Mouse (Mus musculus): ENCODE measurements around the gene Ciapin1.

DNA sequence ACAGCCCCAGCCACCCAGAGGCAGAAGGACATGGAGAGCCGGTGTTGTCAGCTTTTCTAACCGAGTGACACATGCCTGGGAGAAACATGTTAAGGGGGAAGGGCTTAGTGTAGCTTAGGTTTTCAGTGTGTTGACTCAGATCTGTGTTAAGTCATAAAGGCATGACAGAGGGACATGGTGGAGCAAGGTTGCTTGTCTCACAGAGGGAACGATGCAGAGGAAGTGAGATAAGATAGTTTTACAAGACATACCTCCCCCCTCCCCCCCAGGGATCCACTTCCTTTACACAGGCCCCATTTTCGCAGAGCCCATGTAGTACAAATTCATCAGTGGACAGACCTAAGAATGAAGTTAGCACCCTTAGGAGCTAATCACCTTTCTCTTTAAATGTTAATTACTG is 35.8 kb downstream of the Ciapin1 start:
- TF ChIP-seq GATA1 (IDR thresholded peaks at IDR 0.05; ENCODE audit: low read length): no peak
- no peak for TF ChIP-seq TAL1 (IDR thresholded peaks at IDR 0.05; ENCODE audit: low read length)

All from erythroblast, embryonic 14.5 days (primary cell).